In the genomic region with DNA sequence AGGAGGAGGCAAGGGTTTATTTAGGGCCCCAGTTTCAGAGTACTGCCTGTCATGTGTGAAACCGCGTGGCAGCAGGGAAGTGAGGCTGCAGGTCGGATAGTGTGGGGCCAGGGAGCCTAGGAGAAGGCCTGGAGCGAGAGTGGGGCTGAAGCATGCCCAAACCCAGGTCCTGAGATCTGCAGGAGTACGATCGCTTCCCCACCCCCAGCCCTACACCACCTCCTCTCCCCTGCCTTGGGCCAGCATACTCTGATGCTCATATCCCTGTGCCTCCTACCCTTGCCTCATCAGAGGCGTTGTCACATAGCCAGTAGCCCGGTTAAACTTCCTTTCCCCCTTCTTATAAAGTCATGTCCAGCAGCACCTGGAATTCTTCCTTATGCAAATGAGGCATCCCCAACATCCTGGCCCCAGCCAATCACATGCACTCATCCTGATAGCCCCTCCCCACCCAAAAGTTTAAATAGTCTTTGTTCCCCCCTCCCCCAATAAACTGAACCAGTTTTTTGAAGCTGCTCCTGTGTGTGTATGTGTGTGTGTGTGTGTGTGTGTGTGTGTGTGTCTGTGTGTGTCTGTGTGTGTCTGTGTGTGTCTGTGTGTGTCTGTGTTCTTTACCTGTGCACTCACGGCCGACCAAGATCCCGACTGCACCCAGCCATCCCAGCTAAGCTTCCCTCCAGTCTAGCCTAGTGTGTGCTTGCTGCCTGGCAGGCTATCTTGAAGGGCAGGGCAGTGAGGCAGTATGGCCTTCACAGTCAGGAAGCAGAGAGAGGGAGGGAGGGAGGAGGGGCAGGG, we compare ENCODE assay signal across 16 mouse cellular contexts. TPM values are rescaled to one million over a fixed set of nuclear protein-coding genes. Genes with fewer than 3 reads are reported as not detected.
A peak's percentile ranks its signal among the peaks of the same experiment; 100 is the strongest.
DNase-seq lines count a peak whose midpoint lies in the region; ATAC-seq and TF ChIP-seq lines count a peak whose summit lies in the region.
"Had no signal": no experiment of that assay in that cellular context is flagged by ENCODE, and none has a peak within 500 bp of the region (broad histone marks: within the 10 kb centered on the region; RNA-seq: fewer than 3 reads in every experiment).

No protein-coding gene starts in this region.

- H3K36me3 ChIP-seq in heart, embryonic 12.5 days: peaks cover 12% of the 10 kb centered on the region; the same call in 1 of the 2 replicates
- peaks cover 24% of the 10 kb centered on the region; the same call in 1 of the 2 replicates for H3K36me3 ChIP-seq in heart, embryonic 10.5 days
- peaks cover 21% of the 10 kb centered on the region for H3K36me3 ChIP-seq in lung, embryonic 14.5 days (ENCODE audit: insufficient read depth)
- H3K36me3 ChIP-seq in embryonic facial prominence, embryonic 11.5 days (replicated peaks; ENCODE audit: control insufficient read depth, insufficient read depth, low read depth, low read length): no peaks in the 10 kb centered on the region
- H3K36me3 ChIP-seq: liver, embryonic 15.5 days; midbrain, embryonic 12.5 days had no signal

- H3K9ac ChIP-seq in heart, embryonic 12.5 days: no peak overlapping the region
- H3K9ac ChIP-seq in lung, embryonic 14.5 days: no peak overlapping the region
- no peak overlapping the region for H3K9ac ChIP-seq in embryonic facial prominence, embryonic 11.5 days (replicated peaks; ENCODE audit: low read length)
- H3K9ac ChIP-seq: embryonic facial prominence, embryonic 15.5 days; heart, embryonic 13.5 days; liver, embryonic 15.5 days; midbrain, embryonic 12.5 days had no signal

- DNase-seq in heart, embryonic 10.5 days (ENCODE audit: low spot score): no peak
- DNase-seq in lung, embryonic 14.5 days: no peak
- DNase-seq in lung, postnatal 36 days: no peak
- peak; percentile 83 for DNase-seq in R1 (ENCODE audit: low read depth, low spot score)
- no peak for DNase-seq in embryonic facial prominence, embryonic 11.5 days (ENCODE audit: low spot score)
- no peak for DNase-seq in thymus, postnatal 14 days
- DNase-seq in spleen, postnatal 14 days (ENCODE audit: low spot score in 2 of 2): no peak
- DNase-seq: cerebellum, postnatal 25 days; right cerebral cortex, adult 18-20 months had no signal

- WGBS in heart, embryonic 12.5 days: 75% methylated on average over 11 of the region's 11 CpGs
- 72% methylated on average over 11 of the region's 11 CpGs for WGBS in heart, embryonic 10.5 days
- 75% methylated on average over 11 of the region's 11 CpGs for WGBS in lung, embryonic 14.5 days
- 81% methylated on average over 11 of the region's 11 CpGs for WGBS in embryonic facial prominence, embryonic 11.5 days

- peaks cover 7% of the 10 kb centered on the region for H3K4me1 ChIP-seq in heart, embryonic 12.5 days (replicated peaks)
- peaks cover 11% of the 10 kb centered on the region for H3K4me1 ChIP-seq in heart, embryonic 10.5 days
- H3K4me1 ChIP-seq in lung, embryonic 14.5 days (ENCODE audit: insufficient read depth): no peaks in the 10 kb centered on the region
- no peaks in the 10 kb centered on the region for H3K4me1 ChIP-seq in embryonic facial prominence, embryonic 11.5 days (ENCODE audit: control insufficient read depth, insufficient read depth, low read length)
- H3K4me1 ChIP-seq: embryonic facial prominence, embryonic 15.5 days; heart, embryonic 13.5 days; liver, embryonic 15.5 days; midbrain, embryonic 12.5 days had no signal

- H3K27ac ChIP-seq in heart, embryonic 12.5 days (ENCODE audit: poor library complexity, severe bottlenecking): no peak overlapping the region
- no peak overlapping the region for H3K27ac ChIP-seq in heart, embryonic 10.5 days
- no peak overlapping the region for H3K27ac ChIP-seq in lung, embryonic 14.5 days (ENCODE audit: low read depth)
- H3K27ac ChIP-seq in embryonic facial prominence, embryonic 11.5 days (replicated peaks; ENCODE audit: low read depth, low read length): no peak overlapping the region
- H3K27ac ChIP-seq: embryonic facial prominence, embryonic 15.5 days; heart, embryonic 13.5 days; liver, embryonic 15.5 days; midbrain, embryonic 12.5 days had no signal

- ATAC-seq in heart, embryonic 12.5 days (ENCODE audit: insufficient number of reproducible peaks, low FRiP score): peak; percentile 33; the same call in 1 of the 2 replicates
- 0 out of 2 replicates have a peak, but pooled peaks have one; percentile 59 for ATAC-seq in lung, embryonic 14.5 days (ENCODE audit: insufficient read depth)
- peak; percentile 61; the same call in 1 of the 2 replicates for ATAC-seq in embryonic facial prominence, embryonic 11.5 days (replicated peaks; ENCODE audit: insufficient number of reproducible peaks, low FRiP score, low TSS enrichment, low read depth)
- ATAC-seq: forebrain, embryonic 14.5 days had no signal

- H3K9me3 ChIP-seq in heart, embryonic 12.5 days (replicated peaks): no peaks in the 10 kb centered on the region
- no peaks in the 10 kb centered on the region for H3K9me3 ChIP-seq in heart, embryonic 10.5 days
- no peaks in the 10 kb centered on the region for H3K9me3 ChIP-seq in lung, embryonic 14.5 days (ENCODE audit: low read depth, low read length)
- H3K9me3 ChIP-seq in embryonic facial prominence, embryonic 11.5 days (replicated peaks; ENCODE audit: control insufficient read depth, low read length): no peaks in the 10 kb centered on the region
- H3K9me3 ChIP-seq: embryonic facial prominence, embryonic 15.5 days; heart, embryonic 13.5 days; liver, embryonic 15.5 days; midbrain, embryonic 12.5 days had no signal

- no peak for TF ChIP-seq CTCF in lung, embryonic 14.5 days (IDR thresholded peaks at IDR 0.05; ENCODE audit: low read depth)

- no peaks in the 10 kb centered on the region for H3K27me3 ChIP-seq in heart, embryonic 12.5 days (replicated peaks)
- H3K27me3 ChIP-seq in heart, embryonic 10.5 days (ENCODE audit: insufficient read depth, poor library complexity, severe bottlenecking): no peaks in the 10 kb centered on the region
- no peaks in the 10 kb centered on the region for H3K27me3 ChIP-seq in lung, embryonic 14.5 days (ENCODE audit: insufficient read depth, low read length)
- no peaks in the 10 kb centered on the region for H3K27me3 ChIP-seq in embryonic facial prominence, embryonic 11.5 days (ENCODE audit: control insufficient read depth, insufficient read depth, low read length)
- H3K27me3 ChIP-seq: embryonic facial prominence, embryonic 15.5 days; heart, embryonic 13.5 days; liver, embryonic 15.5 days had no signal

- H3K4me2 ChIP-seq in heart, embryonic 12.5 days: no peak overlapping the region
- no peak overlapping the region for H3K4me2 ChIP-seq in lung, embryonic 14.5 days
- H3K4me2 ChIP-seq in embryonic facial prominence, embryonic 11.5 days (ENCODE audit: low read depth, low read length): no peak overlapping the region
- H3K4me2 ChIP-seq: embryonic facial prominence, embryonic 15.5 days; heart, embryonic 13.5 days; liver, embryonic 15.5 days; midbrain, embryonic 12.5 days had no signal

- no peak overlapping the region for H3K4me3 ChIP-seq in heart, embryonic 12.5 days
- H3K4me3 ChIP-seq in heart, embryonic 10.5 days: no peak overlapping the region
- H3K4me3 ChIP-seq in lung, embryonic 14.5 days (ENCODE audit: low read depth, low read length): no peak overlapping the region
- no peak overlapping the region for H3K4me3 ChIP-seq in embryonic facial prominence, embryonic 11.5 days (ENCODE audit: low read depth, low read length)
- H3K4me3 ChIP-seq: embryonic facial prominence, embryonic 15.5 days; heart, embryonic 13.5 days; liver, embryonic 15.5 days; midbrain, embryonic 12.5 days had no signal

RNA-seq across cellular contexts. Expression of gene A730049H05Rik, which starts 36.9 kb away (rescaled TPM):
- 4.8 and 5.0 TPM in 2 replicates for polyA plus RNA-seq in heart, embryonic 12.5 days (2016; fragmentation: Nextera tagmentation; extraction: Ambion mirVana)
- 0.99 and 1.7 TPM in 2 replicates for polyA plus RNA-seq in heart, embryonic 10.5 days (2016; fragmentation: Nextera tagmentation; extraction: Ambion mirVana)
- 0.68 and 1.1 TPM in 2 replicates for polyA plus RNA-seq in lung, embryonic 14.5 days (2014; fragmentation: Nextera tagmentation; extraction: Ambion mirVana)
- 0.72 and 1.7 TPM in 2 replicates for polyA plus RNA-seq in embryonic facial prominence, embryonic 11.5 days (2014; fragmentation: Nextera tagmentation; extraction: Ambion mirVana)
- polyA plus RNA-seq: C2C12; forebrain, embryonic 14.5 days; liver, embryonic 15.5 days had no signal
